Mouse (Mus musculus) limb, embryonic 15.5 days (tissue): Measurements from ENCODE around the gene Olfr266. TPM values are rescaled to one million over a fixed set of nuclear protein-coding genes. Genes with fewer than 3 reads are reported as not detected.

Experiments used
- ATAC-seq: fragments of 200-750 bp; cut with Nextera tagmentation; 2 replicates; pipeline ENCODE4 v1.8.0; 2017; ENCODE audit warnings: low read depth, moderate TSS enrichment; ENCODE audit not compliant: insufficient number of reproducible peaks, low FRiP score, low TSS enrichment
- H3K27ac ChIP-seq: fragments of 300-500 bp; sonication (generic); 2 replicates; pipeline ENCODE4 v1.5.1; 2015; ENCODE audit warnings: moderate library complexity, mild to moderate bottlenecking, inconsistent platforms
- H3K27me3 ChIP-seq: fragments of 300-500 bp; sonication (generic); 2 replicates; pipeline ENCODE4 v1.6.1; 2015; ENCODE audit warnings: inconsistent platforms
- H3K36me3 ChIP-seq: fragments of 300-500 bp; sonication (generic); 2 replicates; pipeline ENCODE4 v1.6.1; 2015; ENCODE audit warnings: inconsistent platforms
- H3K4me1 ChIP-seq: fragments of 300-500 bp; sonication (generic); 2 replicates; pipeline ENCODE4 v1.6.1; 2015; ENCODE audit warnings: inconsistent platforms
- H3K4me2 ChIP-seq: fragments of 300-500 bp; sonication (generic); 2 replicates; pipeline ENCODE4 v1.6.1; 2015; ENCODE audit warnings: mild to moderate bottlenecking, inconsistent platforms
- H3K4me3 ChIP-seq: fragments of 300-500 bp; sonication (generic); 2 replicates; pipeline ENCODE4 v1.5.1; 2015; ENCODE audit warnings: mild to moderate bottlenecking, inconsistent platforms
- H3K9ac ChIP-seq: fragments of 300-500 bp; sonication (generic); 2 replicates; pipeline ENCODE4 v1.6.1; 2015; ENCODE audit warnings: inconsistent platforms
- H3K9me3 ChIP-seq: fragments of 300-500 bp; sonication (generic); 2 replicates; pipeline ENCODE4 v1.6.1; 2016; ENCODE audit warnings: inconsistent platforms
- WGBS: fragments of 180-500 bp; shearing (Covaris S2); methylation state at CpG from one replicate; pipeline ENCODE4 v1.1.7; 2015; 5-methylcytosine and 5-hydroxymethylcytosine counted together
- polyA plus RNA-seq: library from polyadenylated mRNA; unstranded; fragments of >200 nt; fragmentation: Nextera tagmentation; extraction: Ambion mirVana; gene quantifications from 2 replicates; pipeline ENCODE4 v1.2.1, GENCODE M21; 2015

Olfr266 gene
- not detected in 2 replicates for polyA plus RNA-seq

DNA sequence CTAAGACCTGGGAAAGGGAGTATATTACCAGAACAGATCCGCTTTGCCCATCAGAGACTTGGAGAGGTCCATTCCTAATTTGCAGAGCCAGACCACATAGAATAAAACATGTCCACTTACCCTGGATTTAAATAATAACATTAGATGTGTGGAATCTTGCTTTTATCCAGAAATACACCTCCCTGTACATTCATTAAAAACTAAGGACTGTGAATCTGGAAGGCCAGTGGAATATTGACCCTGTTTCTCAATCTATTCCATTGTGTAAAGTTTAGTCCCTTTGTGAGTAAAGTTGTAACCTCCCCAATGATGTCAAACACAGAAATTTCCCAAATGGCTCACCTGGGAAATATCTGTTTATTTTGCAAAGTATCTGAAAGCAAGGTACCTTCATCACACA, at the start of gene Olfr266:
Gene Olfr266, minus strand, starts transcription at position 101 of the 400 bp plus-strand sequence.
- Histone ChIP-seq H3K27ac (no peak within 1 kb of the TSS), H3K4me3 (no peak within 1 kb of the TSS), H3K27me3 (no peaks in the 10 kb centered on the region), H3K36me3 (no peaks in the 10 kb centered on the region), H3K9ac (no peak within 1 kb of the TSS), H3K4me2 (no peak within 1 kb of the TSS), H3K4me1 (no peaks in the 10 kb centered on the region), H3K9me3 (no peaks in the 10 kb centered on the region)
- 88% methylated on average over 1 of the region's 1 CpGs for WGBS
- ATAC-seq: no peak

GRCm38 (mm10) chr3:106875626-106876025, 49.5 kb upstream of the Olfr266 start:
- Histone ChIP-seq H3K4me3 (no peak overlapping the region), H3K27ac (no peak overlapping the region), H3K36me3 (no peaks in the 10 kb centered on the region), H3K9me3 (no peaks in the 10 kb centered on the region), H3K27me3 (no peaks in the 10 kb centered on the region), H3K4me2 (no peak overlapping the region), H3K9ac (no peak overlapping the region), H3K4me1 (no peaks in the 10 kb centered on the region)
- 91% methylated on average over 1 of the region's 1 CpGs for WGBS
- no peak for ATAC-seq

- Histone ChIP-seq H3K27me3 (no peaks in the 10 kb centered on the region), H3K9me3 (no peaks in the 10 kb centered on the region), H3K4me1 (no peaks in the 10 kb centered on the region), H3K9ac (no peak overlapping the region), H3K4me3 (no peak overlapping the region), H3K4me2 (no peak overlapping the region), H3K36me3 (no peaks in the 10 kb centered on the region), H3K27ac (no peak overlapping the region)
- no peak for ATAC-seq
Measured at GRCm38 (mm10) chr3:106872893-106873292, 46.8 kb upstream of the Olfr266 start.

DNA sequence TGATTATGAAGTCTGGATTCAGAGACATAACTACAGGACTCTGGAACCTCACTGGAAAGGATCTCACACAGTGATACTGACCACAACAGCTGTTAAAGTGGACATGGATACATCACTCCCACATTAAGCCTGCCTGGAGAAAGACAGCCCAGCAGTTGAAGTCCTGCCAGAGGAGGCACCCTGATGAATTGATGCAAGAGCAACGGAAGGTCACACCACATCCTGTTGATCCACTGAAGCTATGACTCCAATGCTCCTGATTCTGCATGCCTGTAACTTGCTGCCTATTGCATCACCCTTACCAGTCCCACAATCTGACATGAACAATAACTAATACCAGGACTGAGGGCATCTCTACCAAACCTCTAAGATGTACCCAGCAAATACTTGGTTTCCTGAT, 6.0 kb upstream of the Olfr266 start:
- Histone ChIP-seq H3K27me3 (no peaks in the 10 kb centered on the region), H3K9me3 (no peaks in the 10 kb centered on the region), H3K9ac (no peak overlapping the region), H3K27ac (no peak overlapping the region), H3K4me2 (no peak overlapping the region), H3K4me1 (no peaks in the 10 kb centered on the region), H3K36me3 (no peaks in the 10 kb centered on the region), H3K4me3 (no peak overlapping the region)
- WGBS: 71% methylated on average over 1 of the region's 1 CpGs
- ATAC-seq: no peak

- no peak for ATAC-seq
- WGBS: 72% methylated on average over 2 of the region's 2 CpGs
- Histone ChIP-seq H3K9me3 (no peaks in the 10 kb centered on the region), H3K27me3 (no peaks in the 10 kb centered on the region), H3K4me1 (no peaks in the 10 kb centered on the region), H3K4me2 (no peak overlapping the region), H3K27ac (no peak overlapping the region), H3K4me3 (no peak overlapping the region), H3K36me3 (no peaks in the 10 kb centered on the region), H3K9ac (no peak overlapping the region)
Measured at GRCm38 (mm10) chr3:106817676-106818075, 8.4 kb downstream of the Olfr266 start.

GRCm38 (mm10) chr3:106808972-106809695, 17.0 kb downstream of the Olfr266 start:
- Histone ChIP-seq H3K9me3 (no peaks in the 10 kb centered on the region), H3K4me1 (no peaks in the 10 kb centered on the region), H3K27me3 (no peaks in the 10 kb centered on the region), H3K36me3 (no peaks in the 10 kb centered on the region), H3K4me2 (no peak overlapping the region), H3K9ac (no peak overlapping the region), H3K27ac (no peak overlapping the region), H3K4me3 (no peak overlapping the region)
- 60% methylated on average over 2 of the region's 2 CpGs for WGBS
- no peak for ATAC-seq

DNA sequence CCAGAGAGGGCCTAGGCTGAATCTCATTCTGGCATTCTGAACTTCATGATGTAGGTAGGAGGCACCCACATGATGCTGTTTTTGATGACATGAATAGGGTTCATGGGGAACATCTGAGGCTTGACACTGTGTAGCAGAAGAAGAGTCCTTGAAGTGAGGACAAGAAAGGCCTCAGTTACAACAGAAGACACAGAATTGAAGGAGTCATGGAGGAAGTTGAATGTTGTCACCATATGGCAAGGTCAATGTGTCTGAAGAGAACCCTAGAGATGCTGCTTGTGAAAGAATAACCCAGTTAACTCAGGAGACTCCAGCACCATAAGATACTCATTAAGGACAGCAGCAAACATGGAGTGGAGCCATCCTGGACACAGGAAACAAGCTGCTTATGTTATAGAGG, 28.0 kb downstream of the Olfr266 start:
- no peak overlapping the region for H3K4me2 ChIP-seq
- no peaks in the 10 kb centered on the region for H3K9me3 ChIP-seq
- no peaks in the 10 kb centered on the region for H3K4me1 ChIP-seq
- no peak overlapping the region for H3K27ac ChIP-seq
- no peaks in the 10 kb centered on the region for H3K36me3 ChIP-seq
- no peak for ATAC-seq
- H3K9ac ChIP-seq: no peak overlapping the region
- H3K4me3 ChIP-seq: no peak overlapping the region
- no peaks in the 10 kb centered on the region for H3K27me3 ChIP-seq

GRCm38 (mm10) chr3:106789930-106790329, 36.2 kb downstream of the Olfr266 start, which contains the start of gene Cd53:
Cd53 (minus strand) TSS chr3:106790149.
- Histone ChIP-seq H3K4me3 (no peak within 1 kb of the TSS), H3K4me1 (no peaks in the 10 kb centered on the region), H3K4me2 (no peak within 1 kb of the TSS), H3K27ac (no peak within 1 kb of the TSS), H3K9me3 (no peaks in the 10 kb centered on the region), H3K36me3 (no peaks in the 10 kb centered on the region), H3K9ac (no peak within 1 kb of the TSS), H3K27me3 (no peaks in the 10 kb centered on the region)
- WGBS: 78% methylated on average over 2 of the region's 2 CpGs
- ATAC-seq: no peak

- no peak overlapping the region for H3K27ac ChIP-seq
- 51% methylated on average over 2 of the region's 2 CpGs for WGBS
- no peak for ATAC-seq
Measured at GRCm38 (mm10) chr3:106788440-106788887, 37.6 kb downstream of the Olfr266 start.

DNA sequence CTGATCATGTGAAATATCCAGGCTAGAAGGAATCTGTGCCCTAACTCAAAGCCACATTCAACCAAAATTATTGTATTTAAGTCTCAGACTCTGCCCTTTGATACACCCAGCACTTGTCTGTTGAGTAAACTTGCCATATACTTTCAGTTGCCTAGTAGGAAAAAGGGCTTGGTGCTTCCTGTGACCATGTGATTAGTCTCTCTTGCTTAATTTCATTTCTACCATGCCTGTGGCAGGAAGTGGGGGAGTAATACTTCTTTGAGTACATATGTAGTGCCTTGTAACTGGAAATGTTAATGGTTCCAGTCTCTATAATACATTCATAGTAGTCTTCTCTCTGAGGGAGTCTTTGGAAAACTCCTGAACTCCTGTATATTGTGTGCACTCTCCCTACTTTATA, 38.1 kb downstream of the Olfr266 start:
- Histone ChIP-seq H3K4me3 (no peak overlapping the region), H3K27ac (no peak overlapping the region), H3K4me1 (no peaks in the 10 kb centered on the region), H3K4me2 (no peak overlapping the region), H3K9ac (no peak overlapping the region), H3K27me3 (no peaks in the 10 kb centered on the region), H3K9me3 (no peaks in the 10 kb centered on the region), H3K36me3 (no peaks in the 10 kb centered on the region)
- no peak for ATAC-seq

More at GRCm38 (mm10) chr3:106788440-106788887, 37.6 kb downstream of the Olfr266 start:
- H3K4me2 ChIP-seq: no peak overlapping the region
- H3K36me3 ChIP-seq: no peaks in the 10 kb centered on the region
- H3K9me3 ChIP-seq: no peaks in the 10 kb centered on the region
- H3K4me1 ChIP-seq: no peaks in the 10 kb centered on the region
- no peaks in the 10 kb centered on the region for H3K27me3 ChIP-seq
- no peak overlapping the region for H3K9ac ChIP-seq
- no peak overlapping the region for H3K4me3 ChIP-seq

DNA sequence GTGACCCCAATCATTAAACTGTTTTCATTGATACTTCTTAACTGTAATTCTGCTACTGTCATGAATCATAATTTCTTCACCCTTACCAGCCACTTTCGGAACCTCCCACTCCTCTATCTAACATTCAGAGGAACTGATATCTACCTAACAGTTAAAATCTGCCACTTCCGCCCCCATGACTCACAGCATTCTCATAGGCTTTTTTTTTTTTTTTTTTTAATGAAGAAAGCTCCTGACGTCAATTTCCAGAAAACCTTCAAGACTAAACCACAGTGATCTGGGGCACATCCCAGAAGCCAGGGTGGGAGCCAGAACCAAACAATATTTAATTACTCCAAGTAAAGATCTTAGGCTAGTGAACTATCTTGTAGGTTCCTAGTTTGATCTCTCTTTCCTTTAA, 41.0 kb downstream of the Olfr266 start:
- Histone ChIP-seq H3K4me1 (no peaks in the 10 kb centered on the region), H3K27me3 (no peaks in the 10 kb centered on the region), H3K36me3 (no peaks in the 10 kb centered on the region), H3K4me3 (no peak overlapping the region), H3K9ac (no peak overlapping the region), H3K9me3 (no peaks in the 10 kb centered on the region), H3K27ac (no peak overlapping the region), H3K4me2 (no peak overlapping the region)
- no peak for ATAC-seq
- WGBS: 72% methylated on average over 3 of the region's 3 CpGs

- WGBS: 86% methylated on average over 1 of the region's 1 CpGs
- Histone ChIP-seq H3K4me2 (no peak overlapping the region), H3K9ac (no peak overlapping the region), H3K27me3 (no peaks in the 10 kb centered on the region), H3K9me3 (no peaks in the 10 kb centered on the region), H3K36me3 (no peaks in the 10 kb centered on the region), H3K4me1 (no peaks in the 10 kb centered on the region), H3K27ac (no peak overlapping the region), H3K4me3 (no peak overlapping the region)
- ATAC-seq: no peak
Measured at GRCm38 (mm10) chr3:106771834-106772233, 54.3 kb downstream of the Olfr266 start.
